Mouse (Mus musculus) macrophage (primary cell): ENCODE data around the gene Ubl7. TPM values are rescaled to one million over a fixed set of nuclear protein-coding genes. Genes with fewer than 3 reads are reported as not detected.

Experiments used
- H3K27ac ChIP-seq: fragments of 350-480 bp; formaldehyde crosslinking; 2 replicates; pipeline ENCODE4 v1.9.0; 2021
- H3K36me3 ChIP-seq: fragments of 350-480 bp; formaldehyde crosslinking; 2 replicates; pipeline ENCODE4 v1.9.0; 2021; ENCODE audit errors: inconsistent target
- H3K4me3 ChIP-seq: fragments of 350-480 bp; formaldehyde crosslinking; 2 replicates; pipeline ENCODE4 v1.9.0; 2021; ENCODE audit errors: inconsistent target
- H3K79me2 ChIP-seq: fragments of 350-480 bp; formaldehyde crosslinking; 2 replicates; pipeline ENCODE4 v1.9.0; 2021; ENCODE audit errors: inconsistent target
- WGBS: methylation state at CpG from one replicate; pipeline ENCODE4 v1.1.7; 2026; ENCODE audit warnings: inconsistent platforms; ENCODE audit not compliant: missing documents; 5-methylcytosine and 5-hydroxymethylcytosine counted together
- polyA plus RNA-seq: library from polyadenylated mRNA; stranded (reverse); fragments of 250-400 nt; gene quantifications from 3 replicates; pipeline ENCODE4 v1.2.4, GENCODE M21; 2018; ENCODE audit warnings: inconsistent platforms

The Ubl7 gene
- polyA plus RNA-seq, 1 experiment from 2014 or later: 59.7 TPM

DNA sequence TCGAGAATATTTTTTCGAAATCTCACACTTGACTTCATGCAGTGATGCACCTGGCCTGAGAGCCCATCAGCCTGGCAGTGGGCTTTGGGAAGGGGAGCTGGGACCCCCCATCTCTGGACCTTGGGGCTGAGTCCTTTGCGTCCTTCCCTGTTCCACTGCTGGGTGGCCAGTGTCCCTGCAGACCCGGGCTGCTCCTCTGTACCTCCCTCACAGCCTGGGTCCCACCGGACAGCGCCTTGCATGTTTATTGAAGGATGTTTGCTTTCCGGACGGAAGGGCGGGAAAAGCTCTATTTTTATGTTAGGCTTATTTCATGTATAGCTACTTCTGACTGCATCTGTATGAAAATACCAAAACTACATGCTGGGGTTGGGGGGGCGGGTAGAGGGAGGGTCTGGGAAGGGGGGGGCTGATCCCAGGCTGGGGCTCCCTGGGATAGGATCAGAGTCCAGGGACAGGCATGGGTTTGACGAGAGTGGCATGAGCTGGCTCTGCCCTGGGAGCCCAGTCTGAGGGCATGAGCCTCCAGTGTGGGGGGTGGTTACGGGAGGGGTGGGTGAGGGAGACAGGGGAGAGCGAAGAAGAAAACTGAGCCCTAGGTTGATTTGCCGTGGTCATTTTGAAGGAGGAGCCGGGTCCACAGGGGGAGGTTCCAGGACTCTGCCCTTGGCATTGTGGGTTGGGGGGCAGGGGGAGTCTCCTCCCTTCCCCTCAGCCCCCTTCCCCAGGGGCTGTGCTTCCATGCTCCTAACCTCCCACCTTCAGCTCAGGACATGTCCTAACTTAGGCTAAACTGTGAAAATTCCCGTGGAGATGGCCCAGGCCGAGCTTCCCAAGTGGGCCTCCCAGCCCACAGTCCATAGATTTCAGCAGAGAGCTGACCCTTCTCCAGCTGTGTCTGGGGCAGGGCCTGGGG lies 51.3 kb downstream of the Ubl7 start:
- H3K4me3 ChIP-seq: no peak overlapping the region
- H3K27ac ChIP-seq: no peak overlapping the region
- 90% methylated on average over 17 of the region's 17 CpGs for WGBS
- H3K79me2 ChIP-seq: no peaks in the 10 kb centered on the region
- no peaks in the 10 kb centered on the region for H3K36me3 ChIP-seq

GRCm38 (mm10) chr9:57963249-57963997 lies 52.6 kb downstream of the Ubl7 start:
- Histone ChIP-seq H3K36me3 (no peaks in the 10 kb centered on the region), H3K4me3 (no peak overlapping the region), H3K27ac (no peak overlapping the region), H3K79me2 (no peaks in the 10 kb centered on the region)
- WGBS: 94% methylated on average over 4 of the region's 4 CpGs

GRCm38 (mm10) chr9:57963998-57964395 lies 53.2 kb downstream of the Ubl7 start:
- Histone ChIP-seq H3K79me2 (no peaks in the 10 kb centered on the region), H3K36me3 (no peaks in the 10 kb centered on the region), H3K27ac (no peak overlapping the region), H3K4me3 (no peak overlapping the region)
- WGBS: 83% methylated on average over 5 of the region's 5 CpGs

DNA sequence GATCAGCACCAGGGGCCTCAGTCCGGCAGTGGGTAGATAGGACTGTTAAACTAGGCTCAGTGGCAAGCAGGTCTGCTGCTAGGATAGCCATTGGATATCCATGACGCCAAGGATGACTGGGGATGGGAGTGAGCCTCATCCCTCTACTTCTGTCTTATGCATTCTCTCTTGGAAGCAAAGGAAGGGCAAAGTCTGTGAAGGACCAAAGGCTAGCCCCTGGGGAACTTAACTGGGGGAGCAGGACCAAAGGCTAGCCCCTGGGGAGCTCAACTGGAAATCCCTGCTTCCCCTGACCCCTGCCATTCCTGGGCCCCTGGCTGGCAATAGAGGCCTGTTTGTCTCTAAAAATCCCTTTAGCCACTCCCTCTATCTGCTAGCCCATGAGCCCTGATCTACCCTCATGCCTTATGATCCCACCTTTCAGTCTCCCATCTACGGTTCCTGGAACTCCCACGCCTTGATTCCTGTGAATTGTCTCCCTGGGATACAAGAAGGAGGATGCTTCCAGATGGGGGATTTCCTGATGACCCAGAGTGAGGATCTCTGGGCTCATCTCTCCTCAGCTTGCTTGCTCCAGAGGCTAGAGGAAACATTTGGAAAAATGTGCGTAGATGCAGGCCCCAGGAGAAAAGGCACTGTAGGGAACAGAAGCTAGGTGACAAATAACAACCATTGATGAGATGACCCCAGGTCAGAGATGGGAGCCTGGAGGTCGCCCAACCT lies 53.9 kb downstream of the Ubl7 start:
- Histone ChIP-seq H3K79me2 (no peaks in the 10 kb centered on the region), H3K36me3 (no peaks in the 10 kb centered on the region), H3K27ac (no peak overlapping the region), H3K4me3 (no peak overlapping the region)
- WGBS: 91% methylated on average over 6 of the region's 6 CpGs

DNA sequence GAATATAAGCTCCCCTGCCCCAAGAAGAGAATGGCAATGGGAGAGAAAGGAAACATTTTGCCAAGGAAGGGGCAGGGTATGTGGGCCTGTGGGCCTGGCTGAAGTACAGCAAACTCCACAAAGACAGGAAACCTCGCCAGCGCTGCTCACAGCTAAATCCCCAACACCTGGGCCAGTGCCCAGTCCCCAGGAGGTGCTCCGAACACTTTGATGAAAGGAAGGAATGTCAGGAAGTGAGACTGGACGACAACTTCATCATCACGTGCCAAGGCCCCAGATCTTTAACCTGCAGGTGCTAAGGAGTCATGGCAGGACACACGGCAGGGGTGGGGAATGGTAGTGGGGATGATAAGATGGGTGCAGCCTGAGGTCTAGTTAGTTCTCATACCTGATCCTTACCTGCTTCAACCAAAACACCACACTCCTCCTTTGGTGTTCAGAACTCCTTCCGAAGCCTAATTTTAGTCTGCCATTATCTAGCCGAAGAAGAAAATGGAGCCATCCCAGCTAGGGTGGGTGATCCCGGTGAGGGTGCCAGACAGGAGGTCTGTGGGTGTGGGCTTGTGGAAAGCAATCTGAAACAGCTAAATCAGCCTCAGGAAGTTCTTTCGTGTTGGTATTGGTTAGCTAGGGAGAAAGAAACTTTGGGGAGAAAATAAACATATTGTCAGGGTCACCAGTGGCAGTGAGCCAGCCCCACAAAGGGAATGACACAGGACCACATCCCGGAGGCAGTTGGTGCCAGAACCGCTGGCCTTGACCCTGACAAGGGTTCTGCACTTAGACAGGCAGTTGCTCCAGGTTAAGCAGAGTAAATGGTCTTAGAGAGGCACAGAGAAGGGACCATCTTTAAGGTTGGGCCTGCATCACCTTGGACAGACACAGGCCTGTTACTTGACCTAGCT lies 54.8 kb downstream of the Ubl7 start:
- Histone ChIP-seq H3K79me2 (no peaks in the 10 kb centered on the region), H3K36me3 (no peaks in the 10 kb centered on the region), H3K27ac (no peak overlapping the region), H3K4me3 (no peak overlapping the region)
- WGBS: 58% methylated on average over 12 of the region's 12 CpGs

- Histone ChIP-seq H3K4me3 (no peak overlapping the region), H3K36me3 (no peaks in the 10 kb centered on the region), H3K79me2 (no peaks in the 10 kb centered on the region), H3K27ac (no peak overlapping the region)
- 90% methylated on average over 14 of the region's 14 CpGs for WGBS
Observed at GRCm38 (mm10) chr9:57967237-57967960, 56.6 kb downstream of the Ubl7 start.

GRCm38 (mm10) chr9:57968166-57968771 lies 57.5 kb downstream of the Ubl7 start:
- WGBS: 43% methylated on average over 9 of the region's 9 CpGs
- H3K27ac ChIP-seq: no peak overlapping the region
- no peaks in the 10 kb centered on the region for H3K79me2 ChIP-seq
- no peak overlapping the region for H3K4me3 ChIP-seq
- H3K36me3 ChIP-seq: no peaks in the 10 kb centered on the region

GRCm38 (mm10) chr9:57968783-57969542 lies 58.2 kb downstream of the Ubl7 start:
- H3K27ac ChIP-seq: no peak overlapping the region
- H3K79me2 ChIP-seq: no peaks in the 10 kb centered on the region
- H3K36me3 ChIP-seq: no peaks in the 10 kb centered on the region
- WGBS: 89% methylated on average over 8 of the region's 8 CpGs
- H3K4me3 ChIP-seq: no peak overlapping the region

DNA sequence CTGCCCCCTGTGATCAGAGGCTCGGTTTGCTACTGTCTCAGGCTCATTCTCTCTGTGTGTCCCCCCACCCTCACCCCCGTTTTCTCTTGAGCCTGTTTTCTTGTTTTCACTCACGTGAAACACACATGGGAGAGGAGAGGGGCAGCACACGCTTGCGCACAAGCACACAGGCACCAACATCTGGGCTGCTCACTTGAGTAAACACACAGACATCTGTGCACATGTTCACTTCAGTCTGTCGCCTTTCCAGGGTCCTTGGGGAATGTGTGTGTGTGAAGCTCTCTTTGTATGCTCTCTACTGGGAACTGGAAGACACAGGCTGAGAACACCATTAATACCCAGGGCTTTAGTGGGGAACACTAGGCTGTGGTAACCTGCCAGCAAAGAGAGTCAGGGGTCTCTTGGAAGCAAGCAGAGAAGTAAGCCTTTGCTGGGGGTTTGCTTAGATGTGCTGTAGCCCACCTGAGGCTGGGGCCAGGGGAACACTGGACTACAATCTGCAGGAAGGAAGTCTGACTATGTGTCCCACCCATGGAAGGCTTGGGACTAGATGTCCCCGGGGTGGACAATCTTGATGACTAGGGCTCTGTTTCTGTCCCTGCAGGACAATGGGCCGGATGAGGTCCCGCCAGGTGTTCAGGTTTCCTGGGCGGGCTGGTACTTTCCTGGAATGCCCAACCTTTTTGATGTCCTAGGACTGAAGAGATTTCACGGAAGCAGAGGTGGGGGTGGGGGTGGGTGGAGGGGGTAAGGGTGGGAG lies 59.1 kb downstream of the Ubl7 start:
- H3K36me3 ChIP-seq: no peaks in the 10 kb centered on the region
- no peak overlapping the region for H3K4me3 ChIP-seq
- WGBS: 92% methylated on average over 11 of the region's 11 CpGs
- H3K27ac ChIP-seq: no peak overlapping the region
- H3K79me2 ChIP-seq: no peaks in the 10 kb centered on the region

DNA sequence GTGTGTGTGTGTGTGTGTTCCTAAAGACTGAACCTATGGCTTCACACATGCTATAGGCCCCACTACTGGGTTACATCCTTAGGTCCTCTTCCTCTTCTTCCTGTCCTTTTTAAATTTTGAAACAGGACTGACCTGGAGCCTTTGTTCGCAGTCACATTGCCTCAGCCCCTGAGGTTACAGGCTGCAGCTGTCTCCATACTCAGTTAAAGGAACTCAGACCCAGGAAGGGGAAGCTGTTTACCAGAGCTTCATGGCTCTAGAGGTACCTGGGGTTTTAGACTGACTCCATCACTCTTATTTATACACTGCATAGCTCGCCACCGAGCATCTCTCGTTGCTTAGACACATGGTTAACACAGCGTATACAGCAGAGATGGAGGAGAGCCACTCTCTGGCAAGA lies 60.6 kb downstream of the Ubl7 start:
- no peaks in the 10 kb centered on the region for H3K36me3 ChIP-seq
- no peak overlapping the region for H3K4me3 ChIP-seq
- no peak overlapping the region for H3K27ac ChIP-seq
- 70% methylated on average over 5 of the region's 5 CpGs for WGBS
- H3K79me2 ChIP-seq: no peaks in the 10 kb centered on the region

DNA sequence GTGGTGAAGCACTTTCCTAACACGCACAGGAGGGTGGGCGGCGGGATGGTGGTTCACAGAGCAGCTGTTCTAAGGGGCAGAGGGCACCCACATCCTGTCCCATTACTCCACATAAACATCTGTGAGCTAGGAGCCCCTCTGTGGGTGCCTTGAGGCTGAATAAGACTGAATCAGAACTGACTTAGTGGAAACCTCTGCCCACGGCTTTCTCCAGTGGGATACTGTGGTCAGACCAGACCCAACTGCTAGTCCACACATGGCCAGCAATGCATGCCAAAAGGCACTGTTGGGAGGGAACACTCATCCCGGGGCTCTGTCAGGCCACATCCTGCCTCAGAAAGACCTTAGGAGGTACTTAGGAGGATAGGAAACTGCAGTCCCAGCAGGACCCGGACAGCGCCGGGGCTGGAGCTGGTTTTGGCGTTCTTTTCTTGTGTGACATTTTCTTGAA lies 61.4 kb downstream of the Ubl7 start:
- no peak overlapping the region for H3K27ac ChIP-seq
- no peaks in the 10 kb centered on the region for H3K36me3 ChIP-seq
- WGBS: 47% methylated on average over 9 of the region's 9 CpGs
- H3K4me3 ChIP-seq: no peak overlapping the region
- H3K79me2 ChIP-seq: no peaks in the 10 kb centered on the region
